In the genomic region with DNA sequence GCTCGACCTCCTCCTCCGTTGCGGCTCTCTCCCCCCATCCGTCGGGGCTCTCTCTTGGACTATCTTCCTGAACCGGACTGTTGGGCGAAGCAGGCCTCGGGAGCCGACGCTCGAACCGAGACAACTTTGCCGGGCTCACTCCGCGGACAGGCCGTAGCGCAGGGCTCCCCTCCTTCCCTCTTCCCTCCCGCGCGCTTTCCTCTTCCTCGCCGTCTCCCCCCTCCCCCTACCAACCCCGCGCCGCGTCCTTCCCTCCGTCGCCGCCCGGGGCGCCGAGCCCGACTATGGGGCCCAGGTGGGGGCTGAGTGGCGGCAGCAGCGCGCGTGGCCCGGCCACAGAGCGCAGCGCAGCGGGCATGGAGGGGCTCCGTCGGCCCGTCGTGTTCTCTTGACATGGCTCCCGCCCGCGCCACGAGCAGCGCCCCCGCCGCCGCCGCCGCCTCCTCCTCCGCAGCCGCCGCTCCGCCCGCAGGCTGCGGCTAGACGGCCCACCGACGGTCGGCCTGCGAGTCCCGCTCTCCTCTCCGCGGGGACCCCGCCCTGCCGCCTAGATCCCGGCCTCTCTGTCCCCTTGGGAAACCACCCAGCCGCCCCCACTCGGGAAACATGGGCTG, we compare ENCODE assay signal across 8 mouse cellular contexts. TPM values are rescaled to one million over a fixed set of nuclear protein-coding genes. Genes with fewer than 3 reads are reported as not detected.
DNase-seq lines count a peak whose midpoint lies in the region; ATAC-seq and TF ChIP-seq lines count a peak whose summit lies in the region.

A gene (plus strand): TSS at position 350 of the 614 bp plus-strand sequence.

- H3K4me1 ChIP-seq in E14TG2a.4 (replicated peaks; ENCODE audit: low read depth, low read length) = peaks cover 44% of the 10 kb centered on the region
- H3K4me1 ChIP-seq in embryonic facial prominence, embryonic 14.5 days (ENCODE audit: control insufficient read depth, insufficient read depth, low read length) = peaks cover 18% of the 10 kb centered on the region
- peaks cover 16% of the 10 kb centered on the region for H3K4me1 ChIP-seq in liver, embryonic 16.5 days (ENCODE audit: control insufficient read depth, low read depth, low read length)
- peaks cover 24% of the 10 kb centered on the region for H3K4me1 ChIP-seq in neural tube, embryonic 14.5 days (ENCODE audit: control insufficient read depth, insufficient read depth, low read length)

- no peak for TF ChIP-seq CTCF in E14TG2a.4 (conservative IDR thresholded peaks at IDR 0.05; ENCODE audit: low read length)

- 0% methylated on average over 43 of the region's 74 CpGs for WGBS in embryonic facial prominence, embryonic 14.5 days
- under 1% methylated on average over 67 of the region's 74 CpGs for WGBS in liver, embryonic 16.5 days (ENCODE audit: insufficient replicate concordance)
- 1% methylated on average over 46 of the region's 74 CpGs for WGBS in neural tube, embryonic 14.5 days

- H3K9ac ChIP-seq in embryonic facial prominence, embryonic 14.5 days (ENCODE audit: low read depth, low read length) = peak within 1 kb of the TSS; percentile 97
- H3K9ac ChIP-seq in liver, embryonic 16.5 days (ENCODE audit: low read depth, low read length) = peak within 1 kb of the TSS; percentile 100
- H3K9ac ChIP-seq in neural tube, embryonic 14.5 days (replicated peaks; ENCODE audit: low read depth, low read length) = peak within 1 kb of the TSS; percentile 85

- no peaks in the 10 kb centered on the region for H3K9me3 ChIP-seq in E14TG2a.4 (ENCODE audit: low read length)
- no peaks in the 10 kb centered on the region for H3K9me3 ChIP-seq in embryonic facial prominence, embryonic 14.5 days (ENCODE audit: control insufficient read depth, low read length)
- no peaks in the 10 kb centered on the region for H3K9me3 ChIP-seq in liver, embryonic 16.5 days (replicated peaks; ENCODE audit: control insufficient read depth, low read length)
- H3K9me3 ChIP-seq in neural tube, embryonic 14.5 days (ENCODE audit: control insufficient read depth, low read length) = no peaks in the 10 kb centered on the region

- peak within 1 kb of the TSS; percentile 97 for H3K4me3 ChIP-seq in E14TG2a.4 (replicated peaks; ENCODE audit: low read length)
- peak within 1 kb of the TSS; percentile 87 for H3K4me3 ChIP-seq in embryonic facial prominence, embryonic 14.5 days (ENCODE audit: low read depth, low read length)
- H3K4me3 ChIP-seq in liver, embryonic 16.5 days (ENCODE audit: low read depth, low read length) = peak within 1 kb of the TSS; percentile 99
- H3K4me3 ChIP-seq in neural tube, embryonic 14.5 days (ENCODE audit: low read depth, low read length) = peak within 1 kb of the TSS; percentile 64

- peak within 1 kb of the TSS; percentile 99 for H3K27ac ChIP-seq in embryonic facial prominence, embryonic 14.5 days (replicated peaks; ENCODE audit: low read depth, low read length)
- H3K27ac ChIP-seq in liver, embryonic 16.5 days (ENCODE audit: low read length) = peak within 1 kb of the TSS; percentile 100
- peak within 1 kb of the TSS; percentile 98 for H3K27ac ChIP-seq in neural tube, embryonic 14.5 days (ENCODE audit: low read depth, low read length)

- peak within 1 kb of the TSS; percentile 86 for H3K4me2 ChIP-seq in embryonic facial prominence, embryonic 14.5 days (ENCODE audit: low read depth, low read length)
- peak within 1 kb of the TSS; percentile 82 for H3K4me2 ChIP-seq in liver, embryonic 16.5 days (ENCODE audit: low read depth, low read length)
- H3K4me2 ChIP-seq in neural tube, embryonic 14.5 days (ENCODE audit: low read depth, low read length) = peak within 1 kb of the TSS; percentile 93

- peaks cover 36% of the 10 kb centered on the region for H3K36me3 ChIP-seq in E14TG2a.4 (ENCODE audit: insufficient read depth, low read length)
- H3K36me3 ChIP-seq in embryonic facial prominence, embryonic 14.5 days (ENCODE audit: control insufficient read depth, insufficient read depth, low read length) = peaks cover 18% of the 10 kb centered on the region
- peaks cover 14% of the 10 kb centered on the region for H3K36me3 ChIP-seq in liver, embryonic 16.5 days (ENCODE audit: control insufficient read depth, insufficient read depth)
- peaks cover 3% of the 10 kb centered on the region; the same call in 1 of the 2 replicates for H3K36me3 ChIP-seq in neural tube, embryonic 14.5 days (ENCODE audit: control insufficient read depth, insufficient read depth, low read length)

- peak; percentile 61 for DNase-seq in embryonic facial prominence, embryonic 14.5 days (ENCODE audit: low spot score)
- DNase-seq in heart, adult 9 months (ENCODE audit: low spot score in 2 of 2) = peak; percentile 21 to 44
- DNase-seq in kidney, postnatal 14 days = peak; percentile 60
- no peak for DNase-seq in Muller cell, postnatal 12 days (ENCODE audit: inconsistent ontology term)

- H3K27me3 ChIP-seq in E14TG2a.4 (ENCODE audit: insufficient read depth, low read length) = no peaks in the 10 kb centered on the region
- no peaks in the 10 kb centered on the region for H3K27me3 ChIP-seq in embryonic facial prominence, embryonic 14.5 days (replicated peaks; ENCODE audit: control insufficient read depth, insufficient read depth, low read length)
- no peaks in the 10 kb centered on the region for H3K27me3 ChIP-seq in liver, embryonic 16.5 days (ENCODE audit: control insufficient read depth, insufficient read depth, low read depth, low read length)
- H3K27me3 ChIP-seq in neural tube, embryonic 14.5 days (ENCODE audit: control insufficient read depth, insufficient read depth, low read length) = no peaks in the 10 kb centered on the region

- peak; percentile 35 for ATAC-seq in activated CD4-positive, CD25-positive, alpha-beta regulatory T cell, adult 4 months
- ATAC-seq in embryonic facial prominence, embryonic 14.5 days (ENCODE audit: low read depth) = peak; percentile 44
- ATAC-seq in liver, embryonic 16.5 days (ENCODE audit: low read depth) = peak; percentile 20
- ATAC-seq in neural tube, embryonic 14.5 days (ENCODE audit: low read depth) = peak; percentile 62

RNA-seq across cellular contexts. Expression of the gene that starts here (rescaled TPM):
- polyA plus RNA-seq in activated CD4-positive, CD25-positive, alpha-beta regulatory T cell, adult 4 months (2017; shearing (Covaris generic)) = 10 to 100 TPM; 32.0 to 44.4 TPM
- polyA plus RNA-seq in embryonic facial prominence, embryonic 14.5 days (2014; fragmentation: Nextera tagmentation; extraction: Ambion mirVana) = 33.9 and 35.8 TPM in 2 replicates
- polyA plus RNA-seq in liver, embryonic 16.5 days (2015; fragmentation: Nextera tagmentation; extraction: Ambion mirVana) = 7.6 and 8.9 TPM in 2 replicates
- polyA plus RNA-seq in neural tube, embryonic 14.5 days (2014; fragmentation: Nextera tagmentation; extraction: Ambion mirVana) = 34.3 and 51.9 TPM in 2 replicates
